Mouse (Mus musculus) midbrain, postnatal 0 days (tissue): ENCODE results near the gene Tsacc. TPM values are rescaled to one million over a fixed set of nuclear protein-coding genes. Genes with fewer than 3 reads are reported as not detected.
"Not testable (repeated sequence)": the region's sequence is repeated elsewhere in the genome, so short reads cannot be mapped to it uniquely, and the experiment has no call there.

Experiments used
- ATAC-seq: fragments of 200-750 bp; cut with Nextera tagmentation; 2 replicates; pipeline ENCODE4 v1.8.0; 2017; ENCODE audit warnings: moderate number of reproducible peaks, mild to moderate bottlenecking, moderate TSS enrichment, moderate library complexity; ENCODE audit not compliant: low FRiP score
- DNase-seq: peaks from one replicate; pipeline ENCODE4 v3.0.0-alpha.2; 2015; ENCODE audit warnings: low spot score
- H3K27ac ChIP-seq: fragments of 300-500 bp; sonication (generic); 2 replicates; pipeline ENCODE4 v1.5.1; 2014; ENCODE audit warnings: low read depth, mild to moderate bottlenecking, low read length, mixed read lengths
- H3K27me3 ChIP-seq: fragments of 300-500 bp; sonication (generic); 2 replicates; pipeline ENCODE4 v1.6.1; 2014; ENCODE audit warnings: low read length, control low read depth, mixed read lengths; ENCODE audit not compliant: insufficient read depth
- H3K36me3 ChIP-seq: fragments of 300-500 bp; sonication (generic); 2 replicates; pipeline ENCODE4 v1.6.1; 2014; ENCODE audit warnings: low read length, control low read depth, mixed read lengths; ENCODE audit not compliant: insufficient read depth
- H3K4me1 ChIP-seq: fragments of 300-500 bp; sonication (generic); 2 replicates; pipeline ENCODE4 v1.6.1; 2014; ENCODE audit warnings: mild to moderate bottlenecking, control low read depth, antibody characterized with exemption, low read length, mixed read lengths; ENCODE audit not compliant: insufficient read depth
- H3K4me2 ChIP-seq: fragments of 300-500 bp; sonication (generic); 2 replicates; pipeline ENCODE4 v1.6.1; 2014; ENCODE audit warnings: low read depth, mild to moderate bottlenecking, low read length, mixed read lengths; ENCODE audit not compliant: poor library complexity, severe bottlenecking
- H3K4me3 ChIP-seq: fragments of 300-500 bp; sonication (generic); 2 replicates; pipeline ENCODE4 v1.5.1; 2014; ENCODE audit warnings: low read depth, mild to moderate bottlenecking, low read length, moderate library complexity
- H3K9ac ChIP-seq: fragments of 300-500 bp; sonication (generic); replicated peaks from 2 replicates; pipeline ENCODE4 v1.6.1; 2014; ENCODE audit warnings: mild to moderate bottlenecking, low read length, moderate library complexity, mixed read lengths; ENCODE audit not compliant: poor library complexity, severe bottlenecking
- H3K9me3 ChIP-seq: fragments of 300-500 bp; sonication (generic); 2 replicates; pipeline ENCODE4 v1.6.1; 2016; ENCODE audit warnings: low read length, control low read depth
- CTCF ChIP-seq: IDR thresholded peaks from 2 replicates; pipeline ENCODE4 v1.5.1; 2016; ENCODE audit warnings: antibody characterized with exemption, mild to moderate bottlenecking
- WGBS: fragments of 180-500 bp; shearing (Covaris S2); extraction: QIAGEN DNeasy Blood & Tissue Kit; methylation state at CpG from one replicate; pipeline ENCODE4 v1.1.7; 2014; 5-methylcytosine and 5-hydroxymethylcytosine counted together
- polyA plus RNA-seq: library from polyadenylated mRNA; unstranded; fragments of >200 nt; fragmentation: Nextera tagmentation; extraction: Ambion mirVana; gene quantifications from 2 replicates; pipeline ENCODE4 v1.2.1, GENCODE M21; 2015
- total RNA-seq: library from RNA; depleted of rRNA; stranded (reverse); fragments of >200 nt; gene quantifications from 2 replicates; pipeline ENCODE4 v1.2.3, GENCODE M21; 2014

The Tsacc gene
- total and polyA plus RNA-seq, 2 experiments from 2014 or later, result 6.2 to 7.9 TPM

- Histone ChIP-seq H3K27me3 (no peaks in the 10 kb centered on the region), H3K27ac (no peak overlapping the region), H3K9me3 (no peaks in the 10 kb centered on the region), H3K4me1 (0 out of 2 replicates have a peak, but pooled peaks cover 6% of the 10 kb centered on the region), H3K9ac (no peak overlapping the region), H3K4me2 (no peak overlapping the region), H3K4me3 (no peak overlapping the region), H3K36me3 (peaks cover 33% of the 10 kb centered on the region)
- TF ChIP-seq CTCF, result no peak
- no peak for ATAC-seq
- WGBS, result 96% methylated on average over 1 of the region's 1 CpGs
- DNase-seq, result no peak
These were observed 2.4 kb upstream of the Tsacc start for GRCm38 (mm10) chr3:88299172-88299571.

GRCm38 (mm10) chr3:88297321-88297851, 587 bp upstream of the Tsacc start:
- Histone ChIP-seq H3K4me1 (0 out of 2 replicates have a peak, but pooled peaks cover 6% of the 10 kb centered on the region), H3K4me2 (peak overlapping the region; percentile 69), H3K27me3 (no peaks in the 10 kb centered on the region), H3K36me3 (peaks cover 19% of the 10 kb centered on the region; the same call in 1 of the 2 replicates), H3K27ac (peak overlapping the region; percentile 92), H3K9me3 (no peaks in the 10 kb centered on the region), H3K4me3 (peak overlapping the region; percentile 78), H3K9ac (peak overlapping the region; percentile 86)
- WGBS, result under 1% methylated on average over 30 of the region's 30 CpGs
- ATAC-seq, result no peak
- no peak for TF ChIP-seq CTCF
- no peak for DNase-seq

GRCm38 (mm10) chr3:88296110-88296560, 664 bp downstream of the Tsacc start:
- TF ChIP-seq CTCF, result no peak
- Histone ChIP-seq H3K27me3 (no peaks in the 10 kb centered on the region), H3K27ac (peak overlapping the region; percentile 78; the same call in 1 of the 2 replicates)

GRCm38 (mm10) chr3:88295272-88295671, 1.5 kb downstream of the Tsacc start:
- not testable (repeated sequence) for H3K4me1 ChIP-seq, H3K4me2 ChIP-seq, H3K4me3 ChIP-seq, H3K27ac ChIP-seq, H3K9me3 ChIP-seq, DNase-seq, H3K27me3 ChIP-seq, H3K9ac ChIP-seq, ATAC-seq, H3K36me3 ChIP-seq
- WGBS, result 77% methylated on average over 1 of the region's 1 CpGs

More at GRCm38 (mm10) chr3:88296110-88296560, 664 bp downstream of the Tsacc start:
- DNase-seq, result no peak
- WGBS, result under 1% methylated on average over 12 of the region's 12 CpGs
- Histone ChIP-seq H3K4me1 (0 out of 2 replicates have a peak, but pooled peaks cover 6% of the 10 kb centered on the region), H3K4me3 (peak overlapping the region; percentile 78), H3K9me3 (no peaks in the 10 kb centered on the region), H3K36me3 (peaks cover 9% of the 10 kb centered on the region; the same call in 1 of the 2 replicates), H3K4me2 (peak overlapping the region; percentile 45), H3K9ac (peak overlapping the region; percentile 42; the same call in 1 of the 2 replicates)
- ATAC-seq, result peak; percentile 22; the same call in 1 of the 2 replicates

- WGBS, result 33% methylated on average over 4 of the region's 4 CpGs
- Histone ChIP-seq H3K27me3 (no peaks in the 10 kb centered on the region), H3K9me3 (no peaks in the 10 kb centered on the region), H3K9ac (no peak overlapping the region), H3K36me3 (no peaks in the 10 kb centered on the region), H3K4me2 (no peak overlapping the region), H3K4me3 (no peak overlapping the region), H3K27ac (no peak overlapping the region), H3K4me1 (no peaks in the 10 kb centered on the region)
- DNase-seq (peak; percentile 5), ATAC-seq (no peak)
- peak; percentile 56 for TF ChIP-seq CTCF
These were observed 4.8 kb downstream of the Tsacc start for GRCm38 (mm10) chr3:88291970-88292369.

- H3K9ac ChIP-seq, H3K36me3 ChIP-seq, ATAC-seq, DNase-seq, H3K27me3 ChIP-seq, H3K4me2 ChIP-seq, H3K4me1 ChIP-seq, H3K9me3 ChIP-seq, H3K4me3 ChIP-seq, H3K27ac ChIP-seq: not testable (repeated sequence)
- 75% methylated on average over 8 of the region's 10 CpGs for WGBS
These were observed 8.6 kb downstream of the Tsacc start for GRCm38 (mm10) chr3:88288133-88288713.
